Mouse (Mus musculus) lung, embryonic 15.5 days (tissue): ENCODE data around the gene Leng9. TPM values are rescaled to one million over a fixed set of nuclear protein-coding genes. Genes with fewer than 3 reads are reported as not detected.
"Not testable (repeated sequence)": the region's sequence is repeated elsewhere in the genome, so short reads cannot be mapped to it uniquely, and the experiment has no call there.

Experiments
- ATAC-seq: fragments of 200-750 bp; cut with Nextera tagmentation; 2 replicates; pipeline ENCODE4 v1.8.0; 2017; ENCODE audit warnings: moderate number of reproducible peaks, borderline replicate concordance; ENCODE audit not compliant: low FRiP score, low TSS enrichment; ENCODE audit errors: extremely low read depth
- H3K27ac ChIP-seq: fragments of 300-500 bp; sonication (generic); 2 replicates; pipeline ENCODE4 v1.5.1; 2015; ENCODE audit warnings: moderate library complexity, mild to moderate bottlenecking, inconsistent platforms
- H3K27me3 ChIP-seq: fragments of 300-500 bp; sonication (generic); 2 replicates; pipeline ENCODE4 v1.6.1; 2015; ENCODE audit warnings: inconsistent platforms
- H3K36me3 ChIP-seq: fragments of 300-500 bp; sonication (generic); 2 replicates; pipeline ENCODE4 v1.6.1; 2015; ENCODE audit warnings: inconsistent platforms
- H3K4me1 ChIP-seq: fragments of 300-500 bp; sonication (generic); 2 replicates; pipeline ENCODE4 v1.6.1; 2015; ENCODE audit warnings: inconsistent platforms
- H3K4me2 ChIP-seq: fragments of 300-500 bp; sonication (generic); 2 replicates; pipeline ENCODE4 v1.6.1; 2015; ENCODE audit warnings: inconsistent platforms, mild to moderate bottlenecking, moderate library complexity
- H3K4me3 ChIP-seq: fragments of 300-500 bp; sonication (generic); 2 replicates; pipeline ENCODE4 v1.5.1; 2015; ENCODE audit warnings: mild to moderate bottlenecking, inconsistent platforms
- H3K9ac ChIP-seq: fragments of 300-500 bp; sonication (generic); 2 replicates; pipeline ENCODE4 v1.6.1; 2015; ENCODE audit warnings: inconsistent platforms
- H3K9me3 ChIP-seq: fragments of 300-500 bp; sonication (generic); 2 replicates; pipeline ENCODE4 v1.6.1; 2016; ENCODE audit warnings: inconsistent platforms
- WGBS: fragments of 180-500 bp; shearing (Covaris S2); methylation state at CpG from one replicate; pipeline ENCODE4 v1.1.7; 2015; 5-methylcytosine and 5-hydroxymethylcytosine counted together
- polyA plus RNA-seq: library from polyadenylated mRNA; unstranded; fragments of >200 nt; fragmentation: Nextera tagmentation; extraction: Ambion mirVana; gene quantifications from 2 replicates; pipeline ENCODE4 v1.2.1, GENCODE M21; 2015

Leng9 gene
- 3.9 and 4.5 TPM in 2 replicates for polyA plus RNA-seq

DNA sequence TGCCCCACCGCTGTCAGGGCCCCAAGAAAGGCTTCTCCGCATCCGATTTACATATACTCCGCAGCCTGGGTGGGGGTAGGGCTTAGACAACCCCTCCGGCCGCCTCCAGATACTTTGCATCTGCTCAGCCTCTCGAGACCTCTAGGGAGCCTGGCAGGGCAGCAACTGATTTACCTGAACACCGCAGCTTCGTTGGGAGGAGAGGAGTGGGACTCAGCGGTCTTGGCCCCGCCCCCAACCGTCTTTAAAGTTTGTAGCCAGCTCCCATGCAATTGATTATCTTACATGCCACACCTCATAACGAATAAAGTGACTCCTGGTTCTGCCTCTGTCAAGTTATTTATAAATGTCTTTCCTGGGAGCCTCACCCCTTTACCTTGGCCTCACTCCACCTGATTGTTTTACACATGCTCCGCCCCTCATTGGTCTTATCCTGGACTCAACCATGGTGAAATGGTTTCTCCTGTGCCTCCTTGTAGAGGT lies at the start of gene Leng9:
TSS of gene Leng9 (minus strand) at position 316 of the 483 bp plus-strand sequence.
- no peaks in the 10 kb centered on the region for H3K9me3 ChIP-seq
- peaks cover 32% of the 10 kb centered on the region for H3K4me1 ChIP-seq
- H3K27ac ChIP-seq, result peak within 1 kb of the TSS; percentile 97
- peak within 1 kb of the TSS; percentile 84 for H3K4me2 ChIP-seq
- H3K9ac ChIP-seq, result peak within 1 kb of the TSS; percentile 57
- H3K4me3 ChIP-seq, result peak within 1 kb of the TSS; percentile 62
- peaks cover 7% of the 10 kb centered on the region; the same call in 1 of the 2 replicates for H3K27me3 ChIP-seq
- peaks cover 23% of the 10 kb centered on the region for H3K36me3 ChIP-seq
- WGBS, result 2% methylated on average over 14 of the region's 14 CpGs
- ATAC-seq, result peak; percentile 28; the same call in 1 of the 2 replicates

DNA sequence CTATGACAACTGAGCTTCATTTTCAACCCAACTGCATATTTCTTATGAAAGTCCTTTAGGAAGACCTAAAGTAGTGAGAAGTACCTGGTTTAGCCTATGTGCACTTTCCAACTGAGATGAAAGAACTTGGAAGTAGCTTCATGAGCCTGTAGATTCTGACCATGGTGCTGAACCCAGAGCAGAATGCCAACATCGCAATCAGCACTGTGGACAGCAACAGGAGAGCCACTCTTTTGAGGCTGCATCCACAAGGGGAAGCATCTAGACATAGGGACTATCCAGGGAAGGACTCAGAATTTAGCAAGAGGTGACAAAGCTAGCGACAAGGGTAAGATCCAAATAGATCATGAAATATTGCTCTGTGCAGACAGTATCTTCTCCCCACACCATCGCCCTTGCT lies 28.3 kb upstream of the Leng9 start:
- Histone ChIP-seq H3K9ac (no peak overlapping the region), H3K27me3 (no peaks in the 10 kb centered on the region), H3K4me2 (no peak overlapping the region), H3K4me1 (no peaks in the 10 kb centered on the region), H3K4me3 (no peak overlapping the region), H3K36me3 (no peaks in the 10 kb centered on the region), H3K9me3 (no peaks in the 10 kb centered on the region), H3K27ac (no peak overlapping the region)
- no peak for ATAC-seq
- 44% methylated on average over 3 of the region's 3 CpGs for WGBS

DNA sequence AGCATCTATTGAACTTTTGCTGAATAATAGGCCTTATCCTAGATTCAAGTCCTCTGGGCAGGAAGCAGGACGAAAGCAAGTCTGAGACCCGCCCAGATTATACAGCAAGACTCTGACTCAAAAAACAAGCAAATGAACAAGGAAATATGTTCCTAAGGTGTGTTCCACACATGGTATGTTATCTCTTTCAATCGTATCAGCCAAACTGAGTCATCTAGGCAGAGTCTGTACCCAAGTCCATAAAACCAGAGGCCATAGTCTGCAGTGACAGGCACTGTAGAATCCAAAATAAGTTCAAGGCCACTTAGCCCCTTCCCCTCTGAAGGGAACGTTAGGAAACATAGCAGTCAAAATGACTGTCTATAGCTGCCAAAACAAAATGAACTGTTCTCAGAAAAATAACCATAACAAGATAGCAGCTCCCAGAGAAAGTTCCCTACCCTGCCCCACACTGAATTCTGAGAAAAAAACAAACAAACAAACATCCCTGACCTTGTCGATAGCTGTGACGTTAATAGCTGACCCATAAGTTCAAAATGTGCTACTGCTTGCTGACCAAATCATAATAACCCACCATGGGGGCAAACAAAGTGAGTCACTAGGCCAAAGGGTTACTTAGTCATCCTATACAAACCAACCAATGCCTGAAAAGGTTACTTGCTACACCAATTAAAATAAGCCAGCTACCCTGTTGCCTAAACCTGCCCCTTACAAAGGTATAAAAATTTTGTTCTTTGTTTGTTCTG lies 20.2 kb upstream of the Leng9 start:
- Histone ChIP-seq H3K27me3 (no peaks in the 10 kb centered on the region), H3K4me3 (no peak overlapping the region), H3K27ac (no peak overlapping the region), H3K36me3 (no peaks in the 10 kb centered on the region), H3K9me3 (no peaks in the 10 kb centered on the region), H3K4me2 (no peak overlapping the region), H3K4me1 (no peaks in the 10 kb centered on the region; the same call in 1 of the 2 replicates), H3K9ac (no peak overlapping the region)
- ATAC-seq, result no peak
- 68% methylated on average over 6 of the region's 6 CpGs for WGBS

DNA sequence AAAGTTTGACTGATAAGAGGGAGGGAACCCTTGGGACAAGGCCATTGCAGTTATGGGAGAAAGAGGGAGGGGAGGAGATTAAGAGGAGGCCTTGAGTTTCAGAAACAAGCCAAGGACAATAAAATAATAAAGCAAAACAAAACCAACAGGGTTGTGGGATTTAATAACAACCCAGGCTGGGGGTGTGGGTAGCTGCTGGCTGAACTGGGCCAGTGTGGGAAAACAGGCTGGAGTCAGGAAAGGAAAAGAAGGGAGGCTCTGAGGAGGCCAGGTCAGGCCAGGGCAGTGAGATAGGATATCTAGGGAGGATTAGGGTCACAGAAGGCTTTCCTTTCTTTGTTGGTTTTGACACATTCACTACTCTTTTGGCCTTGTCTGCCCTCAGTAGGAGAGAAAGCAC lies 16.9 kb upstream of the Leng9 start:
- no peak overlapping the region for H3K4me3 ChIP-seq
- no peaks in the 10 kb centered on the region for H3K9me3 ChIP-seq
- no peak for ATAC-seq
- no peak overlapping the region for H3K4me2 ChIP-seq
- no peak overlapping the region for H3K27ac ChIP-seq
- no peaks in the 10 kb centered on the region for H3K27me3 ChIP-seq
- H3K4me1 ChIP-seq, result peaks cover 19% of the 10 kb centered on the region
- no peaks in the 10 kb centered on the region for H3K36me3 ChIP-seq
- no peak overlapping the region for H3K9ac ChIP-seq

DNA sequence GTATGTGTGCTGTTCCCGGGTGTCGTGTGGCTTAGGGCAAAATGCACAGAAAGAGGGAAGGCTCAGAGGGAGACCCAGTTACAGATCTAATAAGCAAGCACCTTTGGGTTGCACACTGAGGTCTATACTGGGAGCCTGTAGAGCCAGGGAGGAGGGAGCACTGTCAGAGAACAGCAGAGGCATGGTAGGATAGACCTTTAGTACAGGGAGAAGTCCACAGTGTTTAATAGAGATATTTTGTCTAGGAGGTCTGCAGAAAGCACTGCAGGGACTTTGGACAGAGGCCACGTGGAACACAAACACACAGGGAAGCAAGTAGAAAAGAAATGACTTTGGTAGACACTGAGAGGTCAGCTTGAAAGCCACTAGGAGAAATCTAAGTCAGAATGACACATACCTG lies 15.1 kb upstream of the Leng9 start:
- Histone ChIP-seq H3K27me3 (no peaks in the 10 kb centered on the region), H3K9me3 (no peaks in the 10 kb centered on the region), H3K4me1 (peaks cover 19% of the 10 kb centered on the region), H3K4me2 (peak overlapping the region; percentile 88), H3K27ac (peak overlapping the region; percentile 93), H3K4me3 (peak overlapping the region; percentile 58), H3K36me3 (no peaks in the 10 kb centered on the region), H3K9ac (no peak overlapping the region)
- WGBS, result 5% methylated on average over 3 of the region's 3 CpGs
- no peak for ATAC-seq

DNA sequence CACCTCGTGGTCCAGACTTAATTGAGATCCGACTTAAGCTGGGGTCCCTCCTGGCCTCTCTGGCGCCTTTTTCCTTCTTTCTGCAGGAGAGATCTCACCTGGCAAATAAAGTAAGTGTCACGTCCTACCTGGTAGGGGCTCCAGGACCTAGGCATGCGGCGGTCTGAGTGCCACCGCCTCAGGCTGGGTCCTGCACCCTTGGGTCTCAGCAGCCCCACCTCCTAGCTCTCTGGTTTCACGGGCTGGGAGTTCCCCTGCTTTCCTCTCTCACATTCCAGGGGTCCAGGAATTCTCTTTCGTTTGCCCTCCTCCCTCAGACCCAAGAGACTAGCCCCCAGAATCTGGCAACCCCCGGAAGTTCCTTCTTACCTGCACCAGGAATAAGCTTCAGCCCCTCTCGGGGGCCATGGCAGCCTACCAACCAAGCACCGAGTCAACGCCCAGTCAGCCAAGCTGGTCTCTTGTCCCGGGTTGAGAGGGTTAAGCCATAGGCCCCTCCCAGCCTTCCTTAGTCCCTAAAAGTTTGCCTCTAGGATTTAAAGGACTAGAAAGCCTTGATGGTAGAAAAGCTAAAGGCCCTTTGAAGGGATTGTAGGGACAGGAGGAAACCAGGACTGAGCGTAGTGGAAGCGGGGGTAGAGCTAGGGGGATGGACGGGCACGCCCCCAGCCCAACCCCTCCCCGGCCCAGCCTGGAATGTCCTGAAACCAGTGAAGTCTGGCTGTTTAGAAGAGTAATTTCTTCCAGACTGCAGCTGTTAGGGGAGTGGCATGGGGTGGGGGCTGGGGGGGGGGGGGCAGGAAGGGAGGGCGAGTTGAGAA lies 14.1 kb upstream of the Leng9 start, which contains the start of gene Cdc42ep5:
TSS of gene Cdc42ep5 (minus strand) at position 771 of the 821 bp plus-strand sequence.
- peak; percentile 95 for ATAC-seq

DNA sequence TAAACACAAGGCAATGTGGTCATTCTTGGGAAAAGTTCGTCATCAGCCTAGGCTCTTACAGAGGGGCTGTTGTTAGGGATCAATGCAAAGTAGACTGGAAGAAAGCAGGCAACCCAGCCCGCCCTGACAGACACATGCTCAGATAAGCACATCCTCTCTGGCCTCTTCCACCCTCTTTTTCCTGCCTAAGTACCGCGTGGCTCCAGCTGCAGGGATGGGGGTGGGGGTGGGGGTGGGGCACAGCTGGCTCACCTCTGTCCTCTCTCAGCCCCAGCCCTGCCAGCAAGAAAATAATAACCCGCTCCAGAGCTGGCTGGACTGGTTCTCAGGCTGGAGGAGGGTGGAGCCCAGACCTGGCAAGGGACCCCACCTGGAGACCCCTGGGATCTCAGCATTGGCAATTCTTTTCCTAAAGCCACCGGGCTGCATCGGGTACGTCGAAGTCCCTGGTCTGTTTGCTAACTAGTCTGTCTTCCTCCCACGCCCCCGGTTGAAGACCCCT lies 13.4 kb upstream of the Leng9 start:
- peak overlapping the region; percentile 58 for H3K4me3 ChIP-seq
- 2% methylated on average over 11 of the region's 11 CpGs for WGBS
- H3K4me2 ChIP-seq, result peak overlapping the region; percentile 88
- H3K36me3 ChIP-seq, result no peaks in the 10 kb centered on the region
- H3K27ac ChIP-seq, result peak overlapping the region; percentile 93
- H3K4me1 ChIP-seq, result peaks cover 19% of the 10 kb centered on the region
- ATAC-seq, result peak; percentile 57
- no peaks in the 10 kb centered on the region for H3K9me3 ChIP-seq
- peak overlapping the region; percentile 69 for H3K9ac ChIP-seq
- no peaks in the 10 kb centered on the region for H3K27me3 ChIP-seq

More for the DNA sequence above, 14.1 kb upstream of the Leng9 start, which contains the start of gene Cdc42ep5:
- peak within 1 kb of the TSS; percentile 93 for H3K27ac ChIP-seq
- peak within 1 kb of the TSS; percentile 88 for H3K4me2 ChIP-seq
- no peaks in the 10 kb centered on the region for H3K36me3 ChIP-seq
- H3K4me1 ChIP-seq, result peaks cover 19% of the 10 kb centered on the region
- no peaks in the 10 kb centered on the region for H3K9me3 ChIP-seq
- WGBS, result under 1% methylated on average over 19 of the region's 20 CpGs
- peak within 1 kb of the TSS; percentile 58 for H3K4me3 ChIP-seq
- H3K27me3 ChIP-seq, result no peaks in the 10 kb centered on the region
- peak within 1 kb of the TSS; percentile 69 for H3K9ac ChIP-seq

DNA sequence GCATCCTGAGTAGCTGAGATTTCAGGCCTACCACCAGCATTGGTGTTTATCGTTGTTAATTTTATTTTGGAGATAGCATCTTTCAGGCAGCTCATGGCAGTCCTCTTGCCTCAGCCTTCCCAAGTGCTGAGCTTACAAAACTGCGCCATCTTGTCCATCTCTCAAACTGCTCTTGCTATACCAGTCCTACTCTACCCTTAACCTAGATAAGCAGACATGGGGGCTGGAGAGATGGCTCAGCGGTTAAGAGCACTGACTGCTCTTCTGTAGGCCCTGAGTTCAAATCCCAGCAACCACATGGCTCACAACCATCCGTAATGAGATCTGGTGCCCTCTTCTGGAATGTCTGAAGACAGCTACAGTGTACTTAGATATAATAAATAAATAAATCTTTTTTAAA lies 11.4 kb upstream of the Leng9 start:
- H3K4me1 ChIP-seq, result peaks cover 19% of the 10 kb centered on the region
- H3K4me3 ChIP-seq, ATAC-seq, H3K27me3 ChIP-seq, H3K27ac ChIP-seq, H3K36me3 ChIP-seq, H3K9me3 ChIP-seq, H3K9ac ChIP-seq, H3K4me2 ChIP-seq: not testable (repeated sequence)
- WGBS, result 88% methylated on average over 4 of the region's 4 CpGs

DNA sequence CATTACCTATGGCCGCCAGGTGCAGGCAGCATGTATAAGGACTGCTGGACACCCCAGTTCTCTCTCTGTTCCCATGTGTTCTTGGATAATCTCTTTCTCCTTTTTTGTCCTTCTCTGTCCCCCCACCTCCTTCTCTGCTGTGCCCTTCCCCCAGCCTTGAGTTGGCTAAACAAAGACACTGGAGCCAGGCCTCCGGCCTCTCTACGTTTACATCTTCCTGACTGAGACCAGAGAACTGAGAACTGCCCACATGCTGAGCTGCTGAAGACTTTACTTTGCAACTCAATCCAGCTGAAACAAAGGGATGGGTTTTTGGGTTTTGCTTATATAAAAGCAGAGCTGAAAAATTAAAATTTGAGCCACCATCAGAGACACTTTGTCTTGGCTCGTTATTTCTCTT lies 4.8 kb upstream of the Leng9 start:
- H3K9me3 ChIP-seq, result no peaks in the 10 kb centered on the region
- peaks cover 7% of the 10 kb centered on the region; the same call in 1 of the 2 replicates for H3K27me3 ChIP-seq
- H3K4me1 ChIP-seq, result peaks cover 13% of the 10 kb centered on the region
- WGBS, result 55% methylated on average over 4 of the region's 4 CpGs
- no peak overlapping the region for H3K4me3 ChIP-seq
- H3K27ac ChIP-seq, result no peak overlapping the region
- no peak for ATAC-seq
- no peak overlapping the region for H3K4me2 ChIP-seq
- no peak overlapping the region for H3K9ac ChIP-seq
- H3K36me3 ChIP-seq, result no peaks in the 10 kb centered on the region

DNA sequence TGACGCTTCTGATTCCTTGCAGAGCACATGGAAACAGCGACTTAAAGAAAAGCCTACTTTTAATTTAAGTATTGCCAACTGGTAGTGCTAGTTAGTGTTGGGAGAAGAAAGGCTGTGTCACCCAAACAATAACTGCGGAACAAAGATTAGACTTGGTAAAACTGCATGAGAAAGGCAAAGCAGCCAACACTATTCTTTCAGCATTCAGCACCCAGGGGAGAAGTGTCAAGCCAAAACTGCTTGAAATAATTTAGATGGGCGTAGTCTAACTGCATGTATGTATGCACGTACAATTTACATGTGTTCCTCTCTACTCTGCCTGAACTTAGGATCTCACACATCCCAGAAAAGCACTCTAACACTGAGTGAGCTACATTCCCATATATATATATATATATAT lies 4.2 kb upstream of the Leng9 start:
- no peak for ATAC-seq
- Histone ChIP-seq H3K27ac (no peak overlapping the region), H3K4me1 (peaks cover 16% of the 10 kb centered on the region), H3K27me3 (peaks cover 7% of the 10 kb centered on the region; the same call in 1 of the 2 replicates), H3K4me3 (no peak overlapping the region), H3K9me3 (no peaks in the 10 kb centered on the region), H3K36me3 (no peaks in the 10 kb centered on the region), H3K4me2 (no peak overlapping the region), H3K9ac (no peak overlapping the region)
- 81% methylated on average over 5 of the region's 5 CpGs for WGBS

DNA sequence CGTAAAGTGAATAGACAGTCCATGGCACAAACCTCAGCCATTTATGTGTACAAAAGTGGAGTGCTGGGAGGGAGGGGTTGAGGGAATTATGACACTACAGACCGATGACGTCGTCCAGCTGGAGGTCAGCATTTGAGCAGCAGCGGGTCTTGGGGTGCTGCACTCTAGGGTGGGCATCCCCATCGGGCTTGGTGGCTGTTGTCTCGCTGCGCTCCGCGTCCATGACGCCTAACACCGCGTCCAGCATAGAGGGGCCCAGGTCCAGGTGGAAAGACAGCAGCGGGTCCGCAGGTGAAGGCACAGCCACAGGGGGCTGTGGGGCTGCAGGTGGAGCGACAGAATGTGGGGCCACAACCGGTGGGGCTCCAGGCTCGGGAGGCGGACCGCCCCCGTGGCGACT lies 1.1 kb upstream of the Leng9 start:
- H3K27me3 ChIP-seq, result peaks cover 7% of the 10 kb centered on the region; the same call in 1 of the 2 replicates
- H3K4me1 ChIP-seq, result peaks cover 32% of the 10 kb centered on the region
- peak overlapping the region; percentile 84 for H3K4me2 ChIP-seq
- H3K27ac ChIP-seq, result no peak overlapping the region
- WGBS, result 22% methylated on average over 22 of the region's 22 CpGs
- 0 out of 2 replicates have a peak overlapping the region, but pooled peaks have one; percentile 62 for H3K4me3 ChIP-seq
- H3K9ac ChIP-seq, result no peak overlapping the region
- no peaks in the 10 kb centered on the region for H3K9me3 ChIP-seq
- ATAC-seq, result no peak
- peaks cover 12% of the 10 kb centered on the region for H3K36me3 ChIP-seq
